Mouse (Mus musculus) erythroblast, embryonic 14.5 days (primary cell): ENCODE measurements around the gene Il4.
"Not testable (repeated sequence)": the region's sequence is repeated elsewhere in the genome, so short reads cannot be mapped to it uniquely, and the experiment has no call there.

ENCODE experiments used
- GATA1 ChIP-seq: IDR thresholded peaks from 2 replicates; pipeline ENCODE4 v1.6.1; 2012; ENCODE audit warnings: low read length, inconsistent platforms, mixed read lengths
- TAL1 ChIP-seq: IDR thresholded peaks from 3 replicates; pipeline ENCODE4 v1.6.1; 2012; ENCODE audit warnings: low read length, inconsistent platforms, mixed read lengths

DNA sequence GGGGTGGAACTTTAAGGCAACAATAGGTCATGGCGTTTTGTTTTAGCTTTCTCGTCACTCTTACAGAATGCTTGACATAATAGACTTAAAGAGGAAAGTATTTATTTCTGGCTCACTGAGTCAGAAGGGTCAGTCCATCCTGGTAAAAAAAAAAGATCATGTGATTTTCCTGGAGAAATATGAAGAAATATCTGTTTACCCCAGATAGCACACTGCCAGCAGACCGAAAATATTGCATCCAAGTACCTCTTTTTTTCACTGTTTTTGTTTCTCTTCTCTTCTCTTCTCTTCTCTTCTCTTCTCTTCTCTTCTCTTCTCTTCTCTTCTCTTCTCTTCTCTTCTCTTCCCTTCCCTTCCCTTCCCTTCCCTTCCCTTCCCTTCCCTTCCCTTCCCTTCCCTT lies 58.5 kb downstream of the Il4 start:
- not testable (repeated sequence) for TF ChIP-seq TAL1, GATA1
